Mouse (Mus musculus) kidney, adult 9 months (tissue): ENCODE data around the gene Hist1h4m.
"Not testable (repeated sequence)": the region's sequence is repeated elsewhere in the genome, so short reads cannot be mapped to it uniquely, and the experiment has no call there.

Source experiments
- DNase-seq: peaks from one replicate; pipeline ENCODE4 v3.0.0; 2022

Hist1h4m gene

GRCm38 (mm10) chr13:21811539-21811938 is at the start of gene Hist1h4m:
Hist1h4m (plus strand) TSS chr13:21811746.
- peak; percentile 26 for DNase-seq

- peak; percentile 55 for DNase-seq
Measured at GRCm38 (mm10) chr13:21778814-21779766, 32.5 kb upstream of the Hist1h4m start.

- DNase-seq = no peak
Measured at GRCm38 (mm10) chr13:21779767-21780731, 31.5 kb upstream of the Hist1h4m start, which contains the start of gene Hist1h1b. Hist1h1b (minus strand) TSS chr13:21780625.

- no peak for DNase-seq
Measured at GRCm38 (mm10) chr13:21781021-21781555, 30.5 kb upstream of the Hist1h4m start.

- no peak for DNase-seq
Measured at GRCm38 (mm10) chr13:21781639-21782038, 29.9 kb upstream of the Hist1h4m start.

- DNase-seq = not testable (repeated sequence)
Measured at GRCm38 (mm10) chr13:21782361-21783254, 28.9 kb upstream of the Hist1h4m start.

- peak; percentile 52 for DNase-seq
Measured at GRCm38 (mm10) chr13:21783255-21783617, 28.3 kb upstream of the Hist1h4m start, which contains the start of gene Hist1h3i. Hist1h3i (minus strand) TSS chr13:21783370.

GRCm38 (mm10) chr13:21783734-21784161 is 27.8 kb upstream of the Hist1h4m start:
- no peak for DNase-seq

- DNase-seq = no peak
Measured at GRCm38 (mm10) chr13:21784311-21784710, 27.2 kb upstream of the Hist1h4m start.

GRCm38 (mm10) chr13:21786189-21786898 is 25.2 kb upstream of the Hist1h4m start:
- DNase-seq = no peak

GRCm38 (mm10) chr13:21786899-21787629 is 24.5 kb upstream of the Hist1h4m start, which contains the start of the genes Hist1h2an and Hist1h2bp:
Hist1h2an (minus strand) TSS chr13:21787218.
Hist1h2bp (plus strand) TSS chr13:21787461.
- peak; percentile 88 for DNase-seq

GRCm38 (mm10) chr13:21787760-21788593 is 23.6 kb upstream of the Hist1h4m start:
- DNase-seq = no peak

GRCm38 (mm10) chr13:21789925-21790324 is 21.6 kb upstream of the Hist1h4m start:
- no peak for DNase-seq

GRCm38 (mm10) chr13:21790601-21791283 is 20.8 kb upstream of the Hist1h4m start:
- DNase-seq = no peak

GRCm38 (mm10) chr13:21795584-21795983 is 16.0 kb upstream of the Hist1h4m start:
- no peak for DNase-seq

- DNase-seq = not testable (repeated sequence)
Measured at GRCm38 (mm10) chr13:21797163-21797562, 14.4 kb upstream of the Hist1h4m start.

GRCm38 (mm10) chr13:21803058-21803457 is 8.5 kb upstream of the Hist1h4m start:
- not testable (repeated sequence) for DNase-seq

- not testable (repeated sequence) for DNase-seq
Measured at GRCm38 (mm10) chr13:21810073-21810472, 1.5 kb upstream of the Hist1h4m start, which contains the start of the genes Hist1h2bq and Hist1h2ao. Hist1h2bq (minus strand) TSS chr13:21810197. Hist1h2ao (plus strand) TSS chr13:21810465.
